Comparison of ENCODE assay signal across 23 mouse cellular contexts in the genomic region with DNA sequence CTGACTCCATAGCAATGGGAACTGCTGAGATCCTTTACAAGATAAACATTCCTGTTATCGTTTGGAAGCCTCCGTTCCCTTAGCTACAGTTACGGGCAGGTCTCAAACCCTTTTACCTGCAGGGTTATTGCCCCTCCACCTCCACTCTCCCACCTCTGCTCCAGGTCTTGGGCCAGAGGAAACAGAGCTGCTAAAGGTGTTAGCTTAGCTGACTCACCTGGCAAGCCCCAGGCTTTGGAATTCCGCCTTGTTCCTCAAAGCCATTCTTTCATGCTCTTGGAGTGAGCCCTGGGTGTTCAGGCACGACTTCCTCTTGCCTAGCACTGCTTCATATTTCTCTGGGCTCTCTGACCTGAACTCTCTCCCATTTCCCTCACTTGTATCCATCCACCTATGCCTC.
DNase-seq lines count a peak whose midpoint lies in the region; ATAC-seq and TF ChIP-seq lines count a peak whose summit lies in the region.
"Had no signal": no experiment of that assay in that cellular context is flagged by ENCODE, and none has a peak within 500 bp of the region (broad histone marks: within the 10 kb centered on the region; RNA-seq: fewer than 3 reads in every experiment).

No protein-coding gene starts in this region.

- H3K9ac ChIP-seq in intestine, embryonic 15.5 days = no peak overlapping the region
- H3K9ac ChIP-seq in intestine, postnatal 0 days (ENCODE audit: low read depth, low read length) = no peak overlapping the region
- H3K9ac ChIP-seq in stomach, embryonic 16.5 days (ENCODE audit: low read length) = no peak overlapping the region
- H3K9ac ChIP-seq: embryonic facial prominence, embryonic 15.5 days; forebrain, embryonic 15.5 days; hindbrain, embryonic 12.5 days; limb, embryonic 13.5 days; liver, embryonic 13.5 days; midbrain, embryonic 12.5 days had no signal

- TF ChIP-seq POLR2A in lung, adult 2 months (IDR thresholded peaks at IDR 0.05; ENCODE audit: borderline replicate concordance, extremely low read depth, low read depth, low read length) = no peak

- WGBS in intestine, embryonic 15.5 days = 60% methylated on average over 5 of the region's 5 CpGs
- 55% methylated on average over 5 of the region's 5 CpGs for WGBS in intestine, postnatal 0 days
- WGBS in lung, adult 2 months = 62% methylated on average over 5 of the region's 5 CpGs
- WGBS in stomach, embryonic 16.5 days = 57% methylated on average over 5 of the region's 5 CpGs
- 73% methylated on average over 5 of the region's 5 CpGs for WGBS in heart, embryonic 10.5 days

- H3K4me3 ChIP-seq in intestine, embryonic 15.5 days (replicated peaks) = no peak overlapping the region
- no peak overlapping the region for H3K4me3 ChIP-seq in intestine, postnatal 0 days (ENCODE audit: low read depth, low read length)
- no peak overlapping the region for H3K4me3 ChIP-seq in lung, adult 2 months (replicated peaks; ENCODE audit: extremely low read depth, low read depth, low read length)
- no peak overlapping the region for H3K4me3 ChIP-seq in stomach, embryonic 16.5 days (replicated peaks; ENCODE audit: low read length)
- H3K4me3 ChIP-seq in heart, embryonic 10.5 days = no peak overlapping the region
- H3K4me3 ChIP-seq: embryonic facial prominence, embryonic 15.5 days; forebrain, embryonic 15.5 days; heart, adult 2 months; hindbrain, embryonic 12.5 days; limb, embryonic 13.5 days; liver, embryonic 13.5 days; midbrain, embryonic 12.5 days had no signal

- no peak overlapping the region for H3K27ac ChIP-seq in intestine, embryonic 15.5 days
- H3K27ac ChIP-seq in intestine, postnatal 0 days (ENCODE audit: low read depth, low read length) = no peak overlapping the region; the same call in 1 of the 2 replicates
- peak overlapping the region; percentile 69; the same call in 1 of the 2 replicates for H3K27ac ChIP-seq in stomach, embryonic 16.5 days (ENCODE audit: low read length)
- no peak overlapping the region for H3K27ac ChIP-seq in heart, embryonic 10.5 days
- H3K27ac ChIP-seq: embryonic facial prominence, embryonic 15.5 days; forebrain, embryonic 15.5 days; heart, adult 2 months; hindbrain, embryonic 12.5 days; limb, embryonic 13.5 days; liver, embryonic 13.5 days; midbrain, embryonic 12.5 days had no signal

- H3K9me3 ChIP-seq in intestine, embryonic 15.5 days = no peaks in the 10 kb centered on the region
- no peaks in the 10 kb centered on the region for H3K9me3 ChIP-seq in intestine, postnatal 0 days (ENCODE audit: control insufficient read depth)
- H3K9me3 ChIP-seq in stomach, embryonic 16.5 days (replicated peaks; ENCODE audit: control insufficient read depth, low read length) = no peaks in the 10 kb centered on the region
- no peaks in the 10 kb centered on the region for H3K9me3 ChIP-seq in heart, embryonic 10.5 days
- H3K9me3 ChIP-seq: embryonic facial prominence, embryonic 15.5 days; forebrain, embryonic 15.5 days; hindbrain, embryonic 12.5 days; limb, embryonic 13.5 days; liver, embryonic 13.5 days; midbrain, embryonic 12.5 days had no signal

- no peaks in the 10 kb centered on the region for H3K4me1 ChIP-seq in intestine, embryonic 15.5 days (replicated peaks)
- no peaks in the 10 kb centered on the region for H3K4me1 ChIP-seq in intestine, postnatal 0 days (replicated peaks; ENCODE audit: control insufficient read depth, insufficient read depth, low read length)
- no peaks in the 10 kb centered on the region for H3K4me1 ChIP-seq in lung, adult 2 months (ENCODE audit: control insufficient read depth, insufficient read depth, low read length)
- no peaks in the 10 kb centered on the region for H3K4me1 ChIP-seq in stomach, embryonic 16.5 days (ENCODE audit: control insufficient read depth, insufficient read depth, low read length)
- no peaks in the 10 kb centered on the region for H3K4me1 ChIP-seq in heart, embryonic 10.5 days
- H3K4me1 ChIP-seq: embryonic facial prominence, embryonic 15.5 days; hindbrain, embryonic 12.5 days; liver, embryonic 13.5 days; midbrain, embryonic 12.5 days had no signal

- TF ChIP-seq CTCF in intestine, postnatal 0 days (IDR thresholded peaks at IDR 0.05; ENCODE audit: low read depth) = no peak
- TF ChIP-seq CTCF in lung, adult 2 months (IDR thresholded peaks at IDR 0.05; ENCODE audit: insufficient read depth, low read length) = no peak

- ATAC-seq in intestine, embryonic 15.5 days = peak; percentile 45; the same call in 1 of the 2 replicates
- no peak for ATAC-seq in intestine, postnatal 0 days
- peak; percentile 44; the same call in 1 of the 2 replicates for ATAC-seq in stomach, embryonic 16.5 days (ENCODE audit: insufficient read depth, low FRiP score)
- ATAC-seq: activated CD4-positive, CD25-positive, alpha-beta regulatory T cell, adult 4 months; forebrain, embryonic 15.5 days had no signal

- no peaks in the 10 kb centered on the region for H3K27me3 ChIP-seq in intestine, embryonic 15.5 days (replicated peaks)
- no peaks in the 10 kb centered on the region for H3K27me3 ChIP-seq in intestine, postnatal 0 days (replicated peaks; ENCODE audit: control insufficient read depth, insufficient read depth, low read length)
- no peaks in the 10 kb centered on the region for H3K27me3 ChIP-seq in stomach, embryonic 16.5 days (ENCODE audit: control insufficient read depth, insufficient read depth, low read length)
- no peaks in the 10 kb centered on the region for H3K27me3 ChIP-seq in heart, embryonic 10.5 days (ENCODE audit: insufficient read depth, poor library complexity, severe bottlenecking)
- H3K27me3 ChIP-seq: embryonic facial prominence, embryonic 15.5 days; forebrain, embryonic 15.5 days; hindbrain, embryonic 12.5 days; limb, embryonic 13.5 days; liver, embryonic 13.5 days; midbrain, embryonic 12.5 days had no signal

- no peaks in the 10 kb centered on the region for H3K36me3 ChIP-seq in intestine, embryonic 15.5 days
- H3K36me3 ChIP-seq in intestine, postnatal 0 days (ENCODE audit: control insufficient read depth, insufficient read depth) = no peaks in the 10 kb centered on the region
- no peaks in the 10 kb centered on the region for H3K36me3 ChIP-seq in stomach, embryonic 16.5 days (ENCODE audit: control insufficient read depth, insufficient read depth, low read length)
- no peaks in the 10 kb centered on the region for H3K36me3 ChIP-seq in heart, embryonic 10.5 days
- H3K36me3 ChIP-seq: embryonic facial prominence, embryonic 15.5 days; forebrain, embryonic 15.5 days; hindbrain, embryonic 12.5 days; limb, embryonic 13.5 days; liver, embryonic 13.5 days; midbrain, embryonic 12.5 days had no signal

- H3K4me2 ChIP-seq in intestine, embryonic 15.5 days (replicated peaks) = no peak overlapping the region
- no peak overlapping the region for H3K4me2 ChIP-seq in intestine, postnatal 0 days (replicated peaks; ENCODE audit: low read depth)
- H3K4me2 ChIP-seq in stomach, embryonic 16.5 days (ENCODE audit: low read depth, low read length) = no peak overlapping the region
- H3K4me2 ChIP-seq: embryonic facial prominence, embryonic 15.5 days; forebrain, embryonic 15.5 days; hindbrain, embryonic 12.5 days; limb, embryonic 13.5 days; liver, embryonic 13.5 days; midbrain, embryonic 12.5 days had no signal

- peak; percentile 22 for DNase-seq in lung, adult 2 months
- DNase-seq in lung, postnatal 14 days = peak; percentile 26
- no peak for DNase-seq in adrenal gland, postnatal 10 days
- DNase-seq in embryo, embryonic 10.5 days (ENCODE audit: low spot score) = no peak
- no peak for DNase-seq in heart, embryonic 10.5 days (ENCODE audit: low spot score)
- DNase-seq: adrenal gland, adult 8-10 months; cerebellum, adult 9-10 months; gastrocnemius, postnatal 10 days; heart, adult 2 months; kidney, adult 8-10 months; kidney, postnatal 14 days; liver, embryonic 13.5 days; thymus, adult 18-20 months; thymus, postnatal 36 days had no signal

Comparison
In these comparisons a context has a peak if more than half of its experiments do, and no peak if none do; other contexts are left out.
1. DNase-seq: peak in lung, adult 2 months (single experiment) and lung, postnatal 14 days (single experiment); none in adrenal gland, postnatal 10 days (single experiment), embryo, embryonic 10.5 days (single experiment) and heart, embryonic 10.5 days (single experiment).